Mouse (Mus musculus): Measurements from ENCODE around the gene Zfp449. TPM values are rescaled to one million over a fixed set of nuclear protein-coding genes. Genes with fewer than 3 reads are reported as not detected.

Gene Zfp449
- total RNA-seq (2021) = 1 to 10 TPM; 4.1 to 4.5 TPM

- peak; percentile 77 to 79 for DNase-seq
Observed at GRCm38 (mm10) chrX:56346176-56346931, at the start of gene Zfp449. Gene Zfp449, plus strand, starts transcription at chrX:56346400.

GRCm38 (mm10) chrX:56307597-56307996 is 38.6 kb upstream of the Zfp449 start:
- no peak for DNase-seq

GRCm38 (mm10) chrX:56312813-56313212 is 33.4 kb upstream of the Zfp449 start:
- no peak for DNase-seq

GRCm38 (mm10) chrX:56322096-56322495 is 24.1 kb upstream of the Zfp449 start:
- DNase-seq = no peak

- DNase-seq = no peak
Observed at GRCm38 (mm10) chrX:56322731-56323130, 23.5 kb upstream of the Zfp449 start.

GRCm38 (mm10) chrX:56332046-56332445 is 14.2 kb upstream of the Zfp449 start:
- no peak for DNase-seq

GRCm38 (mm10) chrX:56340305-56340704 is 5.9 kb upstream of the Zfp449 start:
- DNase-seq = peak in 1 of 2 experiments; percentile 13

GRCm38 (mm10) chrX:56342921-56343320 is 3.3 kb upstream of the Zfp449 start:
- DNase-seq = no peak

- no peak for DNase-seq
Observed at GRCm38 (mm10) chrX:56346932-56347253, 693 bp downstream of the Zfp449 start.

GRCm38 (mm10) chrX:56374431-56375128 is 28.4 kb downstream of the Zfp449 start, which contains the start of gene Smim10l2a:
Gene Smim10l2a, plus strand, starts transcription at chrX:56374586.
- peak; percentile 37 to 41 for DNase-seq

- DNase-seq = no peak
Observed at GRCm38 (mm10) chrX:56380852-56381251, 34.7 kb downstream of the Zfp449 start.

- no peak for DNase-seq
Observed at GRCm38 (mm10) chrX:56384142-56384541, 37.9 kb downstream of the Zfp449 start.

- no peak for DNase-seq
Observed at GRCm38 (mm10) chrX:56404646-56405045, 58.4 kb downstream of the Zfp449 start.

GRCm38 (mm10) chrX:56405482-56405881 is 59.3 kb downstream of the Zfp449 start:
- DNase-seq = no peak

- no peak for DNase-seq
Observed at GRCm38 (mm10) chrX:56406128-56406527, 59.9 kb downstream of the Zfp449 start.

Other genes with a start within 250 kb of the Zfp449 start
- gene 3830403N18Rik, start 209.8 kb upstream of the Zfp449 start, total RNA-seq (2021) = not detected
- not detected for gene Gm773, start 133.5 kb upstream of the Zfp449 start, total RNA-seq (2021)
- gene Smim10l2a, start 28.2 kb downstream of the Zfp449 start, total RNA-seq (2021) = 10 to 100 TPM; 17.2 to 17.9 TPM
- not detected for gene Gm2174, start 101.6 kb downstream of the Zfp449 start, total RNA-seq (2021)
- gene Ints6l, start 108.5 kb downstream of the Zfp449 start, total RNA-seq (2021) = 10 to 100 TPM; 30.3 to 35.6 TPM
- not detected for gene Gm10477, start 178.3 kb downstream of the Zfp449 start, total RNA-seq (2021)
- not detected for gene Gm648, start 203.2 kb downstream of the Zfp449 start, total RNA-seq (2021)

Data from layer of hippocampus, postnatal 36 days (tissue).